Mouse (Mus musculus) embryonic facial prominence, embryonic 15.5 days (tissue): ENCODE measurements around the gene Prl7b1. TPM values are rescaled to one million over a fixed set of nuclear protein-coding genes. Genes with fewer than 3 reads are reported as not detected.

ENCODE experiments used
- ATAC-seq: fragments of 200-750 bp; cut with Nextera tagmentation; 2 replicates; pipeline ENCODE4 v1.8.0; 2017; ENCODE audit warnings: low read depth, moderate TSS enrichment; ENCODE audit not compliant: insufficient number of reproducible peaks, low FRiP score, low TSS enrichment
- H3K27ac ChIP-seq: fragments of 300-500 bp; sonication (generic); replicated peaks from 2 replicates; pipeline ENCODE4 v1.5.1; 2015; ENCODE audit warnings: mild to moderate bottlenecking, inconsistent platforms
- H3K27me3 ChIP-seq: fragments of 300-500 bp; sonication (generic); 2 replicates; pipeline ENCODE4 v1.6.1; 2015; ENCODE audit warnings: inconsistent platforms
- H3K36me3 ChIP-seq: fragments of 300-500 bp; sonication (generic); 2 replicates; pipeline ENCODE4 v1.6.1; 2015; ENCODE audit warnings: mild to moderate bottlenecking, inconsistent platforms
- H3K4me1 ChIP-seq: fragments of 300-500 bp; sonication (generic); 2 replicates; pipeline ENCODE4 v1.6.1; 2015; ENCODE audit warnings: inconsistent platforms
- H3K4me2 ChIP-seq: fragments of 300-500 bp; sonication (generic); replicated peaks from 2 replicates; pipeline ENCODE4 v1.6.1; 2015; ENCODE audit warnings: mild to moderate bottlenecking, inconsistent platforms
- H3K4me3 ChIP-seq: fragments of 300-500 bp; sonication (generic); replicated peaks from 2 replicates; pipeline ENCODE4 v1.5.1; 2015; ENCODE audit warnings: mild to moderate bottlenecking, inconsistent platforms
- H3K9ac ChIP-seq: fragments of 300-500 bp; sonication (generic); 2 replicates; pipeline ENCODE4 v1.6.1; 2015; ENCODE audit warnings: inconsistent platforms
- H3K9me3 ChIP-seq: fragments of 300-500 bp; sonication (generic); replicated peaks from 2 replicates; pipeline ENCODE4 v1.6.1; 2016; ENCODE audit warnings: inconsistent platforms
- WGBS: fragments of 180-500 bp; shearing (Covaris S2); methylation state at CpG from one replicate; pipeline ENCODE4 v1.1.7; 2015; 5-methylcytosine and 5-hydroxymethylcytosine counted together
- polyA plus RNA-seq: library from polyadenylated mRNA; unstranded; fragments of >200 nt; fragmentation: Nextera tagmentation; extraction: Ambion mirVana; gene quantifications from 2 replicates; pipeline ENCODE4 v1.2.1, GENCODE M21; 2015

The Prl7b1 gene
- polyA plus RNA-seq: not detected in 2 replicates

DNA sequence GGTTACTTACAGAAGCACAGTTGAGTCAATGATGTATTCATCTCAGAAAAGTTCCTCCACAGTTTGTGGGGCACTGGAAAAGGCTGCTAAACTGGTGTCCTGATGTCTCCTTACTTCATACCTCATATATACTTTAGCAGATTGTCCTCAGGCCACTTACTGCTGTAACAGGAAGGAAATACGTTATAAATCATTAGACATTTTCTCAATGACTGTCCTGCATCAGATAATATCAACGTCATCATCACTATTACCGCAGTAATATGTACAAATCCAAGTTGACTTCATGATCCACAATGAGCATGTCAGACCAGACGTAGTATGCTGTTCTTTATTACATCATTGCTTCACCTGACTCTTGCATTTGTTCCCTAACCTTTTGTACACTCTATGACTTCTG lies at the start of gene Prl7b1:
Prl7b1 (minus strand) TSS at position 101 of the 400 bp plus-strand sequence.
- Histone ChIP-seq H3K27me3 (no peaks in the 10 kb centered on the region), H3K27ac (no peak within 1 kb of the TSS), H3K4me1 (no peaks in the 10 kb centered on the region), H3K9me3 (no peaks in the 10 kb centered on the region), H3K36me3 (no peaks in the 10 kb centered on the region), H3K4me3 (no peak within 1 kb of the TSS), H3K9ac (no peak within 1 kb of the TSS), H3K4me2 (no peak within 1 kb of the TSS)
- 75% methylated on average over 4 of the region's 4 CpGs for WGBS
- no peak for ATAC-seq

DNA sequence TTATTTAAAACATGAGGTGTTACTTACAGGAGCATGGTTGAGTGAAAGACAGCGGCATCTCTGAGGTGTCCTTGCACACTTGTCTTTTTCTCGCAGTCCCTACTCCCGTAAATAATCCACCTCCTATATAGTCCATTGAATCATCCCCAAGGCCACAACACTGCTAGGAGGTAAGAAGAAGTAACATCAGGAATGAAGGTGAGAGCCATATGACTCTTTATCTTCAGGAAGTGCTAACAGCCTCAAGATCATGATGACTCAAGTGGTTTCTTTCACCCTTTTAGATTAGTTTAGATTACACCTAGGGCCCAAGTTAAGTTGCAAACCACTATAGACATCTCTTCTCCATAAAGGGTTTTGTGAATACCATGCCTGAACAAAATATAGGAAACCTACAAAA lies 32.0 kb upstream of the Prl7b1 start, which contains the start of gene Prl7a1:
Prl7a1 (minus strand) TSS at position 101 of the 400 bp plus-strand sequence.
- Histone ChIP-seq H3K27ac (no peak within 1 kb of the TSS), H3K4me3 (no peak within 1 kb of the TSS), H3K9ac (no peak within 1 kb of the TSS), H3K36me3 (no peaks in the 10 kb centered on the region), H3K4me1 (no peaks in the 10 kb centered on the region), H3K9me3 (no peaks in the 10 kb centered on the region), H3K4me2 (no peak within 1 kb of the TSS), H3K27me3 (no peaks in the 10 kb centered on the region)
- no peak for ATAC-seq
- WGBS: 91% methylated on average over 3 of the region's 3 CpGs

DNA sequence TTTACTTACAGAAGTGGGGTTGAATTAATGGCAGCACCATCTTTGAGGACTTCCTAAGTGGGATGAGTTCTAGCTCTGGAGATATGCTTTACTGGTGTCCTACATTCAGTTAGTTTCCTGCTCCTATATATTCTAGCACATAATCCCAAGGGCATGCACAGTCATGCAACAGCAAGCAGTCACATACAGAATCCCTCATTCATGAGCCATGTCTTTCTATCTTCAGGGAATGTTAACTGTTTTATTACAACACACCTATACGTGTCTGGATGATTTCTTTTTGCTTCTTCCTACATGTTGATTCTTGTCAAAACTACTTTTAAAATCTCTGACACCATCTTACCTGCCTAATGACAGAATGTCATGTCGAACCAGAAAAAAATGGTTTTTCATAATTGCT lies 28.3 kb downstream of the Prl7b1 start, which contains the start of gene Prl8a1:
Prl8a1 (minus strand) TSS at position 101 of the 400 bp plus-strand sequence.
- Histone ChIP-seq H3K9ac (no peak within 1 kb of the TSS), H3K27me3 (no peaks in the 10 kb centered on the region), H3K4me2 (no peak within 1 kb of the TSS), H3K4me1 (no peaks in the 10 kb centered on the region), H3K36me3 (no peaks in the 10 kb centered on the region), H3K4me3 (no peak within 1 kb of the TSS), H3K9me3 (no peaks in the 10 kb centered on the region), H3K27ac (no peak within 1 kb of the TSS)
- no peak for ATAC-seq
- 74% methylated on average over 2 of the region's 2 CpGs for WGBS

DNA sequence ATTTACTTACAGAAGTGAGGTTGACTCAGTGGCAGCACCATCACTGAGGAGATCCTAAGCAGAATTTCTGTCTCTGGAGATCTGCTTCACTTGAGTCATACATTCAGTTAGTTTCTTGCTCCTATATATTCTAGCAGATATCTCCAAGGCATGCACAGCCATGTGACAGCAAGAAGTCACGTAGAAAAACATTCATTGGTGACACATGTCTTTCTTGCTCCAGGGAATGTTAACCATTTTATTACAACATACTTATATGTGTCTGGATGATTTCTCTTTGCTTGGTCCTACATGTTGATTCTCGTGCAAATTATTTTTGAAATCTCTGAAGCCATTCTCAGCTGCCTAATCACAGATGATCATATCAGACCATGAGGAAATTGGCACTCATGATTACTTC lies 45.9 kb downstream of the Prl7b1 start, which contains the start of gene Prl8a9:
Prl8a9 (minus strand) TSS at position 101 of the 400 bp plus-strand sequence.
- H3K4me2 ChIP-seq: no peak within 1 kb of the TSS
- ATAC-seq: no peak
- WGBS: 64% methylated on average over 2 of the region's 2 CpGs
- no peak within 1 kb of the TSS for H3K4me3 ChIP-seq
- H3K9ac ChIP-seq: no peak within 1 kb of the TSS
- H3K9me3 ChIP-seq: no peaks in the 10 kb centered on the region
- no peak within 1 kb of the TSS for H3K27ac ChIP-seq
- H3K27me3 ChIP-seq: no peaks in the 10 kb centered on the region
- no peaks in the 10 kb centered on the region for H3K36me3 ChIP-seq
- H3K4me1 ChIP-seq: no peaks in the 10 kb centered on the region

DNA sequence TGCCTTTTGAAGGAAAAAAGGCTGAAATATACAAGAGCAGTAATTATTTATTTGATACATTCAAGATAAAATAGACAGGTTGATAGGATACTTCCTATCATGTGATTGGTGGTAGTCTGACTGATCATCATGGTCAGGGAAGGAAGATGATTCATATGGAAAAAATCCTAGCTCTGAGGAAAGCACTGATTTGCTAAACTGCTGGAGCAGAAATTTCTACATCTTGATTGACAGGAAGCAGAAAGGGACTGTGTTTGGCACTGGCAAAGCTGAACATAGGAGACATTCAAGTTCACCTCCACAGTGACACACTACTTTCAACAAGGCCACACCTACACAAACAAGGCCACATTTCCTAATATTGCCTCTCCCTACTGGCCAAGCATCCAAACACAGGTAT lies 57.0 kb downstream of the Prl7b1 start:
- no peaks in the 10 kb centered on the region for H3K4me1 ChIP-seq
- H3K4me2 ChIP-seq: no peak overlapping the region
- no peak overlapping the region for H3K9ac ChIP-seq
- no peaks in the 10 kb centered on the region for H3K36me3 ChIP-seq
- H3K27ac ChIP-seq: no peak overlapping the region
- H3K27me3 ChIP-seq: no peaks in the 10 kb centered on the region
- no peak overlapping the region for H3K4me3 ChIP-seq
- H3K9me3 ChIP-seq: no peaks in the 10 kb centered on the region
- ATAC-seq: no peak

Other genes with a start within 250 kb of the Prl7b1 start
- gene Prl2b1, start 219.7 kb downstream of the Prl7b1 start, polyA plus RNA-seq: not detected in 2 replicates
- gene Prl8a6, start 171.9 kb downstream of the Prl7b1 start, polyA plus RNA-seq: not detected in 2 replicates
- gene Prl8a8, start 97.4 kb downstream of the Prl7b1 start, polyA plus RNA-seq: not detected in 2 replicates
- not detected in 2 replicates for gene Prl8a9, start 46.0 kb downstream of the Prl7b1 start, polyA plus RNA-seq
- not detected in 2 replicates for gene Prl8a1, start 28.4 kb downstream of the Prl7b1 start, polyA plus RNA-seq
- gene Prl7a1, start 31.9 kb upstream of the Prl7b1 start, polyA plus RNA-seq: not detected in 2 replicates
- gene Prl7a2, start 57.5 kb upstream of the Prl7b1 start, polyA plus RNA-seq: not detected in 2 replicates
- gene Prl7d1, start 106.2 kb upstream of the Prl7b1 start, polyA plus RNA-seq: not detected in 2 replicates
- gene Prl7c1, start 170.2 kb upstream of the Prl7b1 start, polyA plus RNA-seq: not detected in 2 replicates
- gene Prl2a1, start 191.1 kb upstream of the Prl7b1 start, polyA plus RNA-seq: not detected in 2 replicates
- not detected in 2 replicates for gene Prl2c1, start 238.8 kb upstream of the Prl7b1 start, polyA plus RNA-seq